Mouse (Mus musculus): ENCODE measurements at regions not wholly inside any gene's neighbourhood (a gene's known extent, or its start where the extent isn't known, plus 50 kb on each side); places are given as distances from the start of the nearest gene placed in this dataset.

GRCm38 (mm10) chr2:115455593-115455992, 125.9 kb upstream of the BC052040 start:
- no peak for TF ChIP-seq GATA4 (IDR thresholded peaks at IDR 0.05; ENCODE audit: insufficient replicate concordance, low read length)

- TF ChIP-seq GATA4 (IDR thresholded peaks at IDR 0.05; ENCODE audit: insufficient replicate concordance, low read length): no peak
Observed at GRCm38 (mm10) chr2:115456372-115457022, 125.0 kb upstream of the BC052040 start.

- no peak for TF ChIP-seq GATA4 (IDR thresholded peaks at IDR 0.05; ENCODE audit: insufficient replicate concordance, low read length)
Observed at GRCm38 (mm10) chr2:115460028-115460881, 121.3 kb upstream of the BC052040 start.

GRCm38 (mm10) chr2:115460882-115461151, 120.7 kb upstream of the BC052040 start:
- TF ChIP-seq GATA4 (IDR thresholded peaks at IDR 0.05; ENCODE audit: insufficient replicate concordance, low read length): no peak

- no peak for TF ChIP-seq GATA4 (IDR thresholded peaks at IDR 0.05; ENCODE audit: insufficient replicate concordance, low read length)
Observed at GRCm38 (mm10) chr2:115466170-115466569, 115.3 kb upstream of the BC052040 start.

- no peak for TF ChIP-seq GATA4 (IDR thresholded peaks at IDR 0.05; ENCODE audit: insufficient replicate concordance, low read length)
Observed at GRCm38 (mm10) chr2:115467107-115467745, 114.3 kb upstream of the BC052040 start.

- no peak for TF ChIP-seq GATA4 (IDR thresholded peaks at IDR 0.05; ENCODE audit: insufficient replicate concordance, low read length)
Observed at GRCm38 (mm10) chr2:115467936-115468335, 113.6 kb upstream of the BC052040 start.

GRCm38 (mm10) chr2:115468471-115468909, 113.0 kb upstream of the BC052040 start:
- no peak for TF ChIP-seq GATA4 (IDR thresholded peaks at IDR 0.05; ENCODE audit: insufficient replicate concordance, low read length)

GRCm38 (mm10) chr2:115469165-115469821, 112.2 kb upstream of the BC052040 start:
- no peak for TF ChIP-seq GATA4 (IDR thresholded peaks at IDR 0.05; ENCODE audit: insufficient replicate concordance, low read length)

- no peak for TF ChIP-seq GATA4 (IDR thresholded peaks at IDR 0.05; ENCODE audit: insufficient replicate concordance, low read length)
Observed at GRCm38 (mm10) chr2:115472393-115472792, 109.1 kb upstream of the BC052040 start.

GRCm38 (mm10) chr2:115483418-115484288, 97.9 kb upstream of the BC052040 start:
- TF ChIP-seq GATA4 (IDR thresholded peaks at IDR 0.05; ENCODE audit: insufficient replicate concordance, low read length): no peak

GRCm38 (mm10) chr2:115488465-115488864, 93.1 kb upstream of the BC052040 start:
- no peak for TF ChIP-seq GATA4 (IDR thresholded peaks at IDR 0.05; ENCODE audit: insufficient replicate concordance, low read length)

- no peak for TF ChIP-seq GATA4 (IDR thresholded peaks at IDR 0.05; ENCODE audit: insufficient replicate concordance, low read length)
Observed at GRCm38 (mm10) chr2:115493020-115493419, 88.5 kb upstream of the BC052040 start.

GRCm38 (mm10) chr2:115499904-115500303, 81.6 kb upstream of the BC052040 start:
- TF ChIP-seq GATA4 (IDR thresholded peaks at IDR 0.05; ENCODE audit: insufficient replicate concordance, low read length): no peak

- no peak for TF ChIP-seq GATA4 (IDR thresholded peaks at IDR 0.05; ENCODE audit: insufficient replicate concordance, low read length)
Observed at GRCm38 (mm10) chr2:115509527-115509926, 72.0 kb upstream of the BC052040 start.
